Mouse (Mus musculus) neural tube, embryonic 13.5 days (tissue): Measurements from ENCODE around the gene Dhx34. TPM values are rescaled to one million over a fixed set of nuclear protein-coding genes. Genes with fewer than 3 reads are reported as not detected.

Experiments used
- ATAC-seq: fragments of 200-750 bp; cut with Nextera tagmentation; 2 replicates; pipeline ENCODE4 v1.8.0; 2017; ENCODE audit warnings: low read depth, mild to moderate bottlenecking, moderate TSS enrichment, moderate library complexity
- H3K27ac ChIP-seq: fragments of 300-500 bp; sonication (generic); replicated peaks from 2 replicates; pipeline ENCODE4 v1.5.1; 2015; ENCODE audit warnings: moderate library complexity, mild to moderate bottlenecking, inconsistent platforms
- H3K27me3 ChIP-seq: fragments of 300-500 bp; sonication (generic); 2 replicates; pipeline ENCODE4 v1.6.1; 2015; ENCODE audit warnings: mild to moderate bottlenecking, inconsistent platforms
- H3K36me3 ChIP-seq: fragments of 300-500 bp; sonication (generic); 2 replicates; pipeline ENCODE4 v1.6.1; 2015; ENCODE audit warnings: mild to moderate bottlenecking, inconsistent platforms
- H3K4me1 ChIP-seq: fragments of 300-500 bp; sonication (generic); replicated peaks from 2 replicates; pipeline ENCODE4 v1.6.1; 2015; ENCODE audit warnings: inconsistent platforms
- H3K4me2 ChIP-seq: fragments of 300-500 bp; sonication (generic); 2 replicates; pipeline ENCODE4 v1.6.1; 2015; ENCODE audit warnings: inconsistent platforms, mild to moderate bottlenecking, moderate library complexity
- H3K4me3 ChIP-seq: fragments of 300-500 bp; sonication (generic); 2 replicates; pipeline ENCODE4 v1.5.1; 2015; ENCODE audit warnings: mild to moderate bottlenecking, inconsistent platforms
- H3K9ac ChIP-seq: fragments of 300-500 bp; sonication (generic); 2 replicates; pipeline ENCODE4 v1.6.1; 2015; ENCODE audit warnings: moderate library complexity, mild to moderate bottlenecking, inconsistent platforms
- H3K9me3 ChIP-seq: fragments of 300-500 bp; sonication (generic); 2 replicates; pipeline ENCODE4 v1.6.1; 2016; ENCODE audit warnings: inconsistent platforms
- WGBS: fragments of 180-500 bp; shearing (Covaris S2); methylation state at CpG from one replicate; pipeline ENCODE4 v1.1.7; 2015; 5-methylcytosine and 5-hydroxymethylcytosine counted together
- polyA plus RNA-seq: library from polyadenylated mRNA; unstranded; fragments of >200 nt; fragmentation: Nextera tagmentation; extraction: Ambion mirVana; gene quantifications from 2 replicates; pipeline ENCODE4 v1.2.1, GENCODE M21; 2015

Dhx34 gene
- polyA plus RNA-seq, 1 experiment from 2014 or later, result 11.3 TPM

GRCm38 (mm10) chr7:16245958-16246357 is 24.1 kb upstream of the Dhx34 start:
- Histone ChIP-seq H3K36me3 (no peaks in the 10 kb centered on the region), H3K9me3 (no peaks in the 10 kb centered on the region), H3K4me2 (no peak overlapping the region), H3K27ac (no peak overlapping the region), H3K27me3 (no peaks in the 10 kb centered on the region), H3K4me1 (no peaks in the 10 kb centered on the region), H3K4me3 (no peak overlapping the region), H3K9ac (no peak overlapping the region)
- no peak for ATAC-seq
- WGBS, result 45% methylated on average over 2 of the region's 4 CpGs

GRCm38 (mm10) chr7:16244067-16244466 is 22.2 kb upstream of the Dhx34 start, which contains the start of gene C5ar2:
Gene C5ar2 (minus strand): TSS chr7:16244154.
- H3K27me3 ChIP-seq, result no peaks in the 10 kb centered on the region
- ATAC-seq, result no peak
- no peak within 1 kb of the TSS for H3K27ac ChIP-seq
- H3K9me3 ChIP-seq, result no peaks in the 10 kb centered on the region
- no peak within 1 kb of the TSS for H3K9ac ChIP-seq
- H3K36me3 ChIP-seq, result no peaks in the 10 kb centered on the region
- no peaks in the 10 kb centered on the region for H3K4me1 ChIP-seq
- no peak within 1 kb of the TSS for H3K4me3 ChIP-seq
- no peak within 1 kb of the TSS for H3K4me2 ChIP-seq
- WGBS, result 87% methylated on average over 5 of the region's 5 CpGs

GRCm38 (mm10) chr7:16242198-16242597 is 20.4 kb upstream of the Dhx34 start:
- no peaks in the 10 kb centered on the region for H3K27me3 ChIP-seq
- H3K4me3 ChIP-seq, result no peak overlapping the region
- H3K27ac ChIP-seq, result no peak overlapping the region
- 91% methylated on average over 6 of the region's 6 CpGs for WGBS
- H3K4me1 ChIP-seq, result no peaks in the 10 kb centered on the region
- no peak overlapping the region for H3K9ac ChIP-seq
- no peaks in the 10 kb centered on the region for H3K36me3 ChIP-seq
- H3K9me3 ChIP-seq, result no peaks in the 10 kb centered on the region
- no peak for ATAC-seq
- no peak overlapping the region for H3K4me2 ChIP-seq

GRCm38 (mm10) chr7:16241787-16242186 is 19.9 kb upstream of the Dhx34 start:
- no peak for ATAC-seq
- Histone ChIP-seq H3K27me3 (no peaks in the 10 kb centered on the region), H3K9ac (no peak overlapping the region), H3K4me1 (no peaks in the 10 kb centered on the region), H3K27ac (no peak overlapping the region), H3K9me3 (no peaks in the 10 kb centered on the region), H3K4me2 (no peak overlapping the region), H3K4me3 (no peak overlapping the region), H3K36me3 (no peaks in the 10 kb centered on the region)
- WGBS, result 60% methylated on average over 11 of the region's 11 CpGs

GRCm38 (mm10) chr7:16240978-16241303 is 19.1 kb upstream of the Dhx34 start:
- 94% methylated on average over 1 of the region's 1 CpGs for WGBS
- no peak overlapping the region for H3K4me3 ChIP-seq
- no peaks in the 10 kb centered on the region for H3K27me3 ChIP-seq
- H3K4me1 ChIP-seq, result no peaks in the 10 kb centered on the region
- H3K9me3 ChIP-seq, result no peaks in the 10 kb centered on the region
- H3K36me3 ChIP-seq, result no peaks in the 10 kb centered on the region
- no peak overlapping the region for H3K27ac ChIP-seq
- H3K4me2 ChIP-seq, result no peak overlapping the region
- no peak for ATAC-seq
- no peak overlapping the region for H3K9ac ChIP-seq

GRCm38 (mm10) chr7:16240281-16240977 is 18.6 kb upstream of the Dhx34 start:
- H3K4me2 ChIP-seq, result no peak overlapping the region
- H3K9ac ChIP-seq, result no peak overlapping the region
- H3K9me3 ChIP-seq, result no peaks in the 10 kb centered on the region
- no peaks in the 10 kb centered on the region for H3K4me1 ChIP-seq
- no peak overlapping the region for H3K27ac ChIP-seq
- no peaks in the 10 kb centered on the region for H3K27me3 ChIP-seq
- no peaks in the 10 kb centered on the region for H3K36me3 ChIP-seq
- whole genome bisulfite sequencing, result 85% methylated on average over 7 of the region's 7 CpGs
- no peak for ATAC-seq
- no peak overlapping the region for H3K4me3 ChIP-seq

GRCm38 (mm10) chr7:16239554-16239997 is 17.7 kb upstream of the Dhx34 start:
- Histone ChIP-seq H3K4me3 (no peak overlapping the region), H3K27me3 (no peaks in the 10 kb centered on the region), H3K27ac (no peak overlapping the region), H3K9me3 (no peaks in the 10 kb centered on the region), H3K4me2 (no peak overlapping the region), H3K36me3 (no peaks in the 10 kb centered on the region), H3K4me1 (no peaks in the 10 kb centered on the region), H3K9ac (no peak overlapping the region)
- 53% methylated on average over 9 of the region's 9 CpGs for WGBS
- ATAC-seq, result no peak

- no peaks in the 10 kb centered on the region for H3K4me1 ChIP-seq
- H3K36me3 ChIP-seq, result no peaks in the 10 kb centered on the region
- no peak overlapping the region for H3K4me2 ChIP-seq
- no peaks in the 10 kb centered on the region for H3K9me3 ChIP-seq
- H3K9ac ChIP-seq, result no peak overlapping the region
- no peak overlapping the region for H3K27ac ChIP-seq
- no peak overlapping the region for H3K4me3 ChIP-seq
- H3K27me3 ChIP-seq, result no peaks in the 10 kb centered on the region
- no peak for ATAC-seq
- WGBS, result 55% methylated on average over 5 of the region's 5 CpGs
These were observed 8.0 kb upstream of the Dhx34 start for GRCm38 (mm10) chr7:16229869-16230268.

- no peak overlapping the region for H3K27ac ChIP-seq
- no peak overlapping the region for H3K4me2 ChIP-seq
- H3K9ac ChIP-seq, result no peak overlapping the region
- no peaks in the 10 kb centered on the region for H3K9me3 ChIP-seq
- no peak overlapping the region for H3K4me3 ChIP-seq
- WGBS, result 93% methylated on average over 9 of the region's 9 CpGs
- peaks cover 95% of the 10 kb centered on the region for H3K36me3 ChIP-seq
- H3K4me1 ChIP-seq, result no peaks in the 10 kb centered on the region; the same call in 1 of the 2 replicates
- ATAC-seq, result no peak
- H3K27me3 ChIP-seq, result no peaks in the 10 kb centered on the region
These were observed 7.9 kb downstream of the Dhx34 start for GRCm38 (mm10) chr7:16213986-16214385.

- no peak overlapping the region for H3K4me2 ChIP-seq
- no peaks in the 10 kb centered on the region for H3K27me3 ChIP-seq
- 92% methylated on average over 6 of the region's 6 CpGs for WGBS
- no peak overlapping the region for H3K27ac ChIP-seq
- no peak for ATAC-seq
- no peak overlapping the region for H3K9ac ChIP-seq
- H3K36me3 ChIP-seq, result peaks cover 96% of the 10 kb centered on the region
- no peak overlapping the region for H3K4me3 ChIP-seq
- no peaks in the 10 kb centered on the region for H3K9me3 ChIP-seq
- H3K4me1 ChIP-seq, result no peaks in the 10 kb centered on the region; the same call in 1 of the 2 replicates
These were observed 8.6 kb downstream of the Dhx34 start for GRCm38 (mm10) chr7:16213196-16213595.

- Histone ChIP-seq H3K4me2 (no peak overlapping the region), H3K4me3 (no peak overlapping the region), H3K36me3 (peaks cover 93% of the 10 kb centered on the region), H3K4me1 (no peaks in the 10 kb centered on the region), H3K27me3 (no peaks in the 10 kb centered on the region), H3K9ac (no peak overlapping the region; the same call in 1 of the 2 replicates), H3K27ac (no peak overlapping the region), H3K9me3 (no peaks in the 10 kb centered on the region)
- 79% methylated on average over 12 of the region's 12 CpGs for WGBS
- ATAC-seq, result no peak
These were observed 10.9 kb downstream of the Dhx34 start for GRCm38 (mm10) chr7:16210862-16211365.

- Histone ChIP-seq H3K27me3 (no peaks in the 10 kb centered on the region), H3K27ac (no peak overlapping the region), H3K9me3 (no peaks in the 10 kb centered on the region), H3K4me3 (no peak overlapping the region), H3K4me2 (no peak overlapping the region), H3K9ac (no peak overlapping the region), H3K36me3 (peaks cover 93% of the 10 kb centered on the region), H3K4me1 (no peaks in the 10 kb centered on the region)
- no peak for ATAC-seq
- 90% methylated on average over 21 of the region's 21 CpGs for WGBS
These were observed 12.8 kb downstream of the Dhx34 start for GRCm38 (mm10) chr7:16208781-16209665.
